Mouse (Mus musculus): ENCODE data around the gene Rapgef6.

Gene Rapgef6

DNA sequence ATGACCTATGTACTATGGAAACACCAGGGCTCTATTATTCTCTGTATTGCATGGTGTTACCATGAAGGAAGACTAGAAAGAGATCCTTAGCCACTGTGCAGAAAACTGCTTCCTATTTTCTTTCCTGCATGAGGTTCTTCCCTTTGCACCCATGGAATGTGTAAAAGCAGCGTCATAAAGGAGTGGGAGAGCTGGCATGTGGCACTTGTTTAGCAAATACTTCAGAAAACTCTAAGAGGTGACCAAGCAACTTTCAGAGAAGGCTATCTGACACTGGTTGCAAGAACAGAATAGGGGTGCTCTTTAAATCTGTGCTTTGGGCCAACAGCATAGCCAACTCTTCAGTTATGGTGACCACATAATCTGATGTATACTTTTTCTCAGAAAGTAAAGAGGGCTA is 212.5 kb downstream of the Rapgef6 start:
- DNase-seq (ENCODE audit: low spot score), result peak; percentile 73

DNA sequence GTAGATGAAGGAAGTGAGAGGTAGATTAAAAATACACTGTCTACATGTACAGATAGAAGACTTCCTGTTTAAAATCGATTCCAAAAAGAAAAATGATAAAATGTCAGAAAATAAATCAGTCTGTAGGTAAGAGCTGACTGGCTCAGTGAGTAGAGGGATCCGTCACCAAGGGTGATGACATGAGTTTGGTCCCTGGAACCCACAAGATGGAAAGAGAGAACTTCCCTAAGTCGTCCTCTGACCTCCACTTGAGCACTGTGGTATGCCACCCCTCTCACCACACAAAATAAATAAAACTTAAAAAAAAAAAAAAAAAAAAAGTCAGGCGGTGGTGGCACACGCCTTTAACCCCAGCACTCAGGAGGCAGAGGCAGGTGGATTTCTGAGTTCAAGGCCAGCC is 214.3 kb downstream of the Rapgef6 start:
- DNase-seq (ENCODE audit: low spot score), result no peak

DNA sequence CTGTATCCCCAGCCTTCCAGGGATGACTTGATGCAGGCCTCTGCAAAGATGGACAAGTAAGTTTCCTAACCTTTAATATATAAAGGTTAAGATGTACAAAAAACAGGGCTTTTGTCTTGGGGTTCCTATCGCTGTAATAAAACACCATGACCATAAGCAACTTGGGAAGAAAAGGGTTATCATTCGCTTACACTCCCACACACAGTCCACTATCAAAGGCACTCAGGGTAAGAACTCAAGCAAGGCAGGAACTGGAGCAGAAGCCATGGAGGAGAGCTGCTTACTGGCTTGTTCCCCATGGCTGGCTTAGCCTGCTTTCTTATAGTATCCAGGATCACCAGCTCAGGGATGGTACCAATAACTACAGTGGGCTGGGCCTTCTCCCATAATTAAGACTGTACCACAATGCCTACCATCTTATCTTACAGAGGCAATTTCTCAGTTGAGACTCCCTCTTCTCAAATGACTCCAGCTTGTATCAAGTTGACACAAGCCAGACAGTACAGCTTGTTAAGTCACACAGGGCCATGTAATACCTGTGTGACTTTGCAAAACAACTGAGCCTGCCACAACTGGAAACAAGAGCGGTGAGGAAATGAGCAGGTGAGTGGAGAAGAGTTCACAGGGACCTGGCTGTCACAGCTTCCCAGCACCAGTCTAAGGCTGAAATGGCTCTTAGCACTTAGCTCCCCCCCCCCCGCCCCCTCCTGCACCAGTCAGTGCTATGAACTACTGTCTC is 216.5 kb downstream of the Rapgef6 start:
- DNase-seq (ENCODE audit: low spot score), result no peak

DNA sequence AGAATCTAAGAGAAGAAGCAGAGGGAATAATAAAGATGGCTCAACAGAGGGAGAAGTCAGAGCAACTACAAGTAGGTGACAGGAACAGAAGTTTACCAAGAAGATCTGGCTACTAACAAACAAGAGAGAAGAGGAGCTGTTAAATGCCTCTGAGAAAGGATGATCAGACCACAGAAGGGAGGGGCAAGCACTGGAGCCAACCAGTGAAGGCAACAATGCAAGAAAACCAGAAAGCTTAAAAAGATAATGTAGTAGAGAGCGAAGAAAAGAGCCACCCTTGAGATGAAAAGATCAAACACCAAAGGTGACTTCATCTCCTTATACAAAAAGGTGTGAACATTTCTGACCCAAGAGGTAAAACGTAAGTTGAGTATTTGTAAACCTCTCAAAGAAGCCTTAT is 218.7 kb downstream of the Rapgef6 start:
- no peak for DNase-seq (ENCODE audit: low spot score)

DNA sequence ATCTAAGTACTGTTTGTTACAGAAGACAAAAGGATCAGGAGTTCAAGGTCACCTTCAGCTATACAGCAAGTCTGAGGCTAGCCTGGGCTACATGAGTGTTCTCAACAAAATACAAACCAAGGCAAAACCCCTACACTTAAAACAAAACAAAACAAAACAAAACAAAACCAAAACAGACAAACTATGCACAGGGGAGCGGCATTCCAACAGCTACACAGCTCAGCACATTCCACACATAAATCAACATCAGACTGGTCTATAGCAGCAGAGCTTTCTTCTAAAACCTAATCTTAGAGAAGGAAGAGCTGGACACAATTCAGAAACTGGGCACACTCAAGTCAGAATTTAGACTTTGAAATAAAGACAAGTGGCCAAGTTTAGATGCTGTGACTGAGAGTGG is 221.6 kb downstream of the Rapgef6 start:
- no peak for DNase-seq (ENCODE audit: low spot score)
